Mouse (Mus musculus) forebrain, embryonic 11.5 days (tissue): ENCODE measurements at regions not wholly inside any gene's neighbourhood (a gene's known extent, or its start where the extent isn't known, plus 50 kb on each side); places are given as distances from the start of the nearest gene placed in this dataset.

ENCODE experiments used
- ATAC-seq: fragments of 200-750 bp; cut with Nextera tagmentation; replicated peaks from 2 replicates; pipeline ENCODE4 v1.8.0; 2017; ENCODE audit warnings: moderate TSS enrichment; ENCODE audit not compliant: low FRiP score
- DNase-seq: peaks from one replicate; pipeline ENCODE4 v3.0.0-alpha.2; 2017; ENCODE audit warnings: low spot score
- H3K27ac ChIP-seq: fragments of 300-500 bp; sonication (generic); 2 replicates; pipeline ENCODE4 v1.5.1; 2014; ENCODE audit warnings: low read depth, low read length
- H3K27me3 ChIP-seq: fragments of 300-500 bp; sonication (generic); 2 replicates; pipeline ENCODE4 v1.6.1; 2014; ENCODE audit warnings: mild to moderate bottlenecking, low read length, mixed read lengths; ENCODE audit not compliant: control insufficient read depth, insufficient read depth
- H3K36me3 ChIP-seq: fragments of 300-500 bp; sonication (generic); 2 replicates; pipeline ENCODE4 v1.6.1; 2014; ENCODE audit warnings: mild to moderate bottlenecking, low read length, moderate library complexity, mixed read lengths; ENCODE audit not compliant: control insufficient read depth, insufficient read depth
- H3K4me1 ChIP-seq: fragments of 300-500 bp; sonication (generic); replicated peaks from 2 replicates; pipeline ENCODE4 v1.6.1; 2014; ENCODE audit warnings: low read length, mixed read lengths; ENCODE audit not compliant: control insufficient read depth, insufficient read depth
- H3K4me2 ChIP-seq: fragments of 300-500 bp; sonication (generic); 2 replicates; pipeline ENCODE4 v1.6.1; 2014; ENCODE audit warnings: low read depth, mild to moderate bottlenecking, low read length, moderate library complexity, mixed read lengths; ENCODE audit not compliant: severe bottlenecking
- H3K4me3 ChIP-seq: fragments of 300-500 bp; sonication (generic); 2 replicates; pipeline ENCODE4 v1.5.1; 2014; ENCODE audit warnings: low read depth, low read length
- H3K9ac ChIP-seq: fragments of 300-500 bp; sonication (generic); 2 replicates; pipeline ENCODE4 v1.6.1; 2014; ENCODE audit warnings: low read length
- H3K9me3 ChIP-seq: fragments of 300-500 bp; sonication (generic); 2 replicates; pipeline ENCODE4 v1.6.1; 2016; ENCODE audit warnings: low read length, mixed read lengths; ENCODE audit not compliant: control insufficient read depth
- WGBS: fragments of 180-500 bp; shearing (Covaris S2); extraction: QIAGEN DNeasy Blood & Tissue Kit; methylation state at CpG from one replicate; pipeline ENCODE4 v1.1.7; 2014; 5-methylcytosine and 5-hydroxymethylcytosine counted together

- ATAC-seq (no peak), DNase-seq (no peak)
- Histone ChIP-seq H3K9ac (no peak overlapping the region), H3K4me3 (no peak overlapping the region), H3K9me3 (no peaks in the 10 kb centered on the region), H3K27ac (no peak overlapping the region), H3K4me2 (no peak overlapping the region), H3K36me3 (no peaks in the 10 kb centered on the region), H3K27me3 (no peaks in the 10 kb centered on the region), H3K4me1 (no peaks in the 10 kb centered on the region)
- 91% methylated on average over 3 of the region's 3 CpGs for WGBS
Observed at GRCm38 (mm10) chr16:76766636-76767035, 246.9 kb upstream of the Usp25 start.

- H3K9ac ChIP-seq, result no peak overlapping the region
- no peaks in the 10 kb centered on the region for H3K27me3 ChIP-seq
- 42% methylated on average over 7 of the region's 7 CpGs for WGBS
- no peaks in the 10 kb centered on the region for H3K9me3 ChIP-seq
- H3K27ac ChIP-seq, result no peak overlapping the region
- no peaks in the 10 kb centered on the region for H3K36me3 ChIP-seq
- DNase-seq, result no peak
- no peak for ATAC-seq
- no peaks in the 10 kb centered on the region for H3K4me1 ChIP-seq
- no peak overlapping the region for H3K4me3 ChIP-seq
- no peak overlapping the region for H3K4me2 ChIP-seq
Observed at GRCm38 (mm10) chr16:76765536-76765935, 248.0 kb upstream of the Usp25 start.

DNA sequence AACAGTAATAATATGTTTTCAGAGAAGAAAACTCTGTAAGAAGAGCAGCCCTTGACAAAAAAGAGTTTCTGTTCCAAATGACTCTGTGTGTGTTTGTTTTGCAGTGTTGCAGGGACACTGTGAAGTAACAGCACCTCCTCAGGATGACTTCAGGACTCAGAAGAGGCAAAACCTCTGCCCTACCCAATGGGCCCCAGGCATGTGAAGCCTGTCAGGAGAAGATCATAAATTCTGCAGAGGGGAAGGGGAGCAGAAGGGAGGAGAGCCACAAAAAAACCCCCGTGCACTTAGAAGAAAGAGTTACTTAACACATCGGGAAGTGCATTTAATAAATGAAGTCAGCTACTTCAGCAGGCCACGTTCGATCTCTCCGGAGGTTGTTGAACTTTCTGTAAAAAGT lies 248.5 kb upstream of the Usp25 start:
- H3K27me3 ChIP-seq, result no peaks in the 10 kb centered on the region
- ATAC-seq (no peak), DNase-seq (no peak)
- no peaks in the 10 kb centered on the region for H3K9me3 ChIP-seq
- 71% methylated on average over 5 of the region's 5 CpGs for WGBS
- no peaks in the 10 kb centered on the region for H3K4me1 ChIP-seq
- H3K27ac ChIP-seq, result no peak overlapping the region
- no peak overlapping the region for H3K4me3 ChIP-seq
- H3K9ac ChIP-seq, result no peak overlapping the region
- H3K4me2 ChIP-seq, result no peak overlapping the region
- no peaks in the 10 kb centered on the region for H3K36me3 ChIP-seq

- Histone ChIP-seq H3K9ac (no peak overlapping the region), H3K36me3 (no peaks in the 10 kb centered on the region), H3K27ac (no peak overlapping the region), H3K27me3 (no peaks in the 10 kb centered on the region), H3K4me3 (no peak overlapping the region), H3K4me2 (no peak overlapping the region), H3K4me1 (no peaks in the 10 kb centered on the region), H3K9me3 (no peaks in the 10 kb centered on the region)
- WGBS, result 13% methylated on average over 8 of the region's 8 CpGs
- ATAC-seq, result no peak
- no peak for DNase-seq
Observed at GRCm38 (mm10) chr16:76762619-76763283, 250.8 kb upstream of the Usp25 start.

- 69% methylated on average over 1 of the region's 1 CpGs for WGBS
- no peak overlapping the region for H3K4me3 ChIP-seq
- no peak for ATAC-seq
- no peaks in the 10 kb centered on the region for H3K36me3 ChIP-seq
- H3K9me3 ChIP-seq, result no peaks in the 10 kb centered on the region
- H3K27me3 ChIP-seq, result no peaks in the 10 kb centered on the region
- no peak overlapping the region for H3K9ac ChIP-seq
- DNase-seq, result no peak
- H3K4me2 ChIP-seq, result no peak overlapping the region
- no peaks in the 10 kb centered on the region for H3K4me1 ChIP-seq
- no peak overlapping the region for H3K27ac ChIP-seq
Observed at GRCm38 (mm10) chr16:76761848-76762247, 251.7 kb upstream of the Usp25 start.

DNA sequence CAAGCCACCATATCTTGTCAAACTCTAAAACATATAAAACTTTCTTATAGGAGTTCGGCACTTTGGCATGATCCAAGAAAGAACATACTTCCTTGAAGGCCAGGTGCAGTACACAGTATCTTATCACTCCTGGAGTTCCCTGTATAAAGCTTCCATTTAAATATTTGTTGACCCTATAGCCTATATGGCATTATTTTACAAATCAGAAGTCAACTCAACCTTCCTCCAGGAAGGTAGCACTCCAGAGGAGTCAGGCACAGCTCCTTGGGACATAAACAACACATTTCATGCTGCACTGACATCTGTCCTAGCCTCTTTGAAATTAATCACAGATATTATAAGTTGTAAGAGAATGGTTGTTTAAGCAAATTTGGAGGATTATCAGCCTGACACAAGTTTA lies 252.5 kb upstream of the Usp25 start:
- DNase-seq (no peak), ATAC-seq (no peak)
- Histone ChIP-seq H3K9me3 (no peaks in the 10 kb centered on the region), H3K4me1 (no peaks in the 10 kb centered on the region), H3K27me3 (no peaks in the 10 kb centered on the region), H3K27ac (no peak overlapping the region), H3K4me2 (no peak overlapping the region), H3K9ac (no peak overlapping the region), H3K4me3 (no peak overlapping the region), H3K36me3 (no peaks in the 10 kb centered on the region)
- 93% methylated on average over 1 of the region's 1 CpGs for WGBS

GRCm38 (mm10) chr16:76754871-76755270 lies 258.6 kb upstream of the Usp25 start:
- Histone ChIP-seq H3K27me3 (no peaks in the 10 kb centered on the region), H3K36me3 (no peaks in the 10 kb centered on the region), H3K4me2 (no peak overlapping the region), H3K4me1 (no peaks in the 10 kb centered on the region), H3K9me3 (no peaks in the 10 kb centered on the region), H3K9ac (no peak overlapping the region), H3K27ac (no peak overlapping the region), H3K4me3 (no peak overlapping the region)
- DNase-seq (no peak), ATAC-seq (no peak)
- 81% methylated on average over 3 of the region's 3 CpGs for WGBS

GRCm38 (mm10) chr16:76746385-76746784 lies 267.1 kb upstream of the Usp25 start:
- Histone ChIP-seq H3K9ac (no peak overlapping the region), H3K4me1 (no peaks in the 10 kb centered on the region), H3K27me3 (no peaks in the 10 kb centered on the region), H3K27ac (no peak overlapping the region), H3K4me2 (no peak overlapping the region), H3K9me3 (no peaks in the 10 kb centered on the region), H3K36me3 (no peaks in the 10 kb centered on the region), H3K4me3 (no peak overlapping the region)
- 90% methylated on average over 3 of the region's 3 CpGs for WGBS
- no peak for ATAC-seq
- DNase-seq, result no peak

DNA sequence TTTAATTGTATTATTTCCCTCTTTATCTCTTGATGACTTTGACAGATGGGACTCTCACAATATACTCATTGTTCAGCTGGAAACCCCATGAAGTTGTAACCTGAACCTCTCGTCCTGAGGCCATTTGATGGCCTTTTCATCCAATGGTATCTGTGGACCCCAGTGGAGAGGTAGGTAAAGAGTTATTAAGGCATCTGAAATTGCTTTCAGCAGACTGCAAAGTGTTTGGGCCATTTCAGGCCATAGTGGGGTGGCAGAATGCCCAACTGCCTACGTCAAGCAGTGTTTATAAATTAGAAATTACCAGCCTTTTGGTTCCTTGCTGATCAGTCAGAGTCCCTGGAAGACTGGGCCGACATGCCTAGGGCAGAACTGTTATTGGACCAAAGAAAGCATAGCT lies 272.4 kb upstream of the Usp25 start:
- DNase-seq (no peak), ATAC-seq (0 out of 2 replicates have a peak, but pooled peaks have one; percentile 21)
- Histone ChIP-seq H3K9ac (no peak overlapping the region), H3K9me3 (no peaks in the 10 kb centered on the region), H3K27me3 (no peaks in the 10 kb centered on the region), H3K36me3 (no peaks in the 10 kb centered on the region), H3K4me1 (no peaks in the 10 kb centered on the region), H3K27ac (no peak overlapping the region), H3K4me3 (no peak overlapping the region), H3K4me2 (no peak overlapping the region)
- WGBS, result 28% methylated on average over 3 of the region's 3 CpGs
